Mouse (Mus musculus) CH12.LX (cell line): ENCODE measurements around the gene Tmem218.

Experiments used
- SIN3A ChIP-seq: IDR thresholded peaks from 2 replicates; pipeline ENCODE4 v1.6.1; 2012; ENCODE audit warnings: low read length, improper control_type of control experiment, inconsistent platforms
- ZC3H11A ChIP-seq: IDR thresholded peaks from 2 replicates; pipeline ENCODE4 v1.6.1; 2012; ENCODE audit warnings: low read depth, mild to moderate bottlenecking, inconsistent platforms, low read length, improper control_type of control experiment

DNA sequence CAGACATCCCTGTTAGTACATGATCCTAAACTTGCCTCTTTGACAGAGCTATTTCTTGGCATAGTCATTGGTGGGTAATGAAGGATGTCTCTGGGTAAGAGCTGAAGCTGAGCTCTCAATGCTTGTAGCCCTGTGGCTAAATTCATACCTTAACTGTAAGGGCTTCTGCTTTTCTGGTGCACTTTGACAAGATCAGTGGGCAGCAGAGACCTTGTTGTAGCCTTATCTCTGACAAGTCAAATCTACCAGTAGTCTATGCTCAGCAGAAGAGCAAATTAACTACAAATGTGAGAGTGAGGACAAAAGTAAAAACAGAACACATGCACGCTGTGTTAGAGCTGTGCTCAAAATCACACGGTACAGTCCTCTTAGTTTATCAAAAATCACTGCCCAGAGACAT lies 58.6 kb downstream of the Tmem218 start:
- TF ChIP-seq ZC3H11A (no peak), SIN3A (no peak)
